ENCODE assay signal across 8 mouse cellular contexts in genomic region chrX:13207512-13208341, GRCm38 (mm10).
DNase-seq lines count a peak whose midpoint lies in the region; ATAC-seq and TF ChIP-seq lines count a peak whose summit lies in the region.

No protein-coding gene starts in this region.

- peaks cover 2% of the 10 kb centered on the region; the same call in 1 of the 2 replicates for H3K4me1 ChIP-seq in bone marrow macrophage, adult 2 months (ENCODE audit: control insufficient read depth, insufficient read depth, low read length)
- H3K4me1 ChIP-seq in embryonic facial prominence, embryonic 15.5 days, result peaks cover 6% of the 10 kb centered on the region; the same call in 1 of the 2 replicates
- no peaks in the 10 kb centered on the region for H3K4me1 ChIP-seq in kidney, embryonic 14.5 days (ENCODE audit: control insufficient read depth, insufficient read depth, low read length)
- no peaks in the 10 kb centered on the region for H3K4me1 ChIP-seq in limb, embryonic 14.5 days (ENCODE audit: control insufficient read depth, insufficient read depth, low read length)
- peaks cover 4% of the 10 kb centered on the region; the same call in 1 of the 2 replicates for H3K4me1 ChIP-seq in midbrain, embryonic 16.5 days (ENCODE audit: control insufficient read depth, insufficient read depth, low read length)
- peaks cover 2% of the 10 kb centered on the region; the same call in 1 of the 2 replicates for H3K4me1 ChIP-seq in spleen, adult 2 months (ENCODE audit: control insufficient read depth, insufficient read depth, insufficient read length)

- H3K4me2 ChIP-seq in embryonic facial prominence, embryonic 15.5 days (replicated peaks), result peak overlapping the region; percentile 45
- peak overlapping the region; percentile 36; the same call in 1 of the 2 replicates for H3K4me2 ChIP-seq in kidney, embryonic 14.5 days (replicated peaks; ENCODE audit: low read depth, low read length)
- peak overlapping the region; percentile 41 for H3K4me2 ChIP-seq in limb, embryonic 14.5 days (replicated peaks; ENCODE audit: low read depth, low read length, severe bottlenecking)
- H3K4me2 ChIP-seq in midbrain, embryonic 16.5 days (ENCODE audit: low read length), result peak overlapping the region; percentile 49

- no peak overlapping the region for H3K9ac ChIP-seq in embryonic facial prominence, embryonic 15.5 days
- peak overlapping the region; percentile 8; the same call in 1 of the 2 replicates for H3K9ac ChIP-seq in kidney, embryonic 14.5 days (ENCODE audit: low read depth, low read length)
- H3K9ac ChIP-seq in limb, embryonic 14.5 days (ENCODE audit: low read depth, low read length, severe bottlenecking), result 0 out of 2 replicates have a peak overlapping the region, but pooled peaks have one; percentile 38
- H3K9ac ChIP-seq in midbrain, embryonic 16.5 days (ENCODE audit: low read depth, low read length), result no peak overlapping the region; the same call in 1 of the 2 replicates

- TF ChIP-seq POLR2A in bone marrow macrophage, adult 2 months (IDR thresholded peaks at IDR 0.05; ENCODE audit: borderline replicate concordance, low read depth, low read length), result no peak
- TF ChIP-seq POLR2A in limb, embryonic 14.5 days (IDR thresholded peaks at IDR 0.05; ENCODE audit: borderline replicate concordance, extremely low read depth, insufficient read depth, insufficient read length), result no peak
- no peak for TF ChIP-seq POLR2A in spleen, adult 2 months (IDR thresholded peaks at IDR 0.05; ENCODE audit: low read depth, low read length)

- no peaks in the 10 kb centered on the region for H3K36me3 ChIP-seq in embryonic facial prominence, embryonic 15.5 days
- no peaks in the 10 kb centered on the region for H3K36me3 ChIP-seq in kidney, embryonic 14.5 days (ENCODE audit: control insufficient read depth, insufficient read depth, low read length)
- no peaks in the 10 kb centered on the region for H3K36me3 ChIP-seq in limb, embryonic 14.5 days (ENCODE audit: control insufficient read depth, insufficient read depth, low read length)
- no peaks in the 10 kb centered on the region for H3K36me3 ChIP-seq in midbrain, embryonic 16.5 days (ENCODE audit: control insufficient read depth, insufficient read depth, low read length)
- no peaks in the 10 kb centered on the region for H3K36me3 ChIP-seq in spleen, adult 2 months (ENCODE audit: control insufficient read depth, insufficient read depth, low read length)

- H3K9me3 ChIP-seq in embryonic facial prominence, embryonic 15.5 days (replicated peaks), result no peaks in the 10 kb centered on the region
- no peaks in the 10 kb centered on the region for H3K9me3 ChIP-seq in kidney, embryonic 14.5 days (ENCODE audit: control insufficient read depth, low read length)
- H3K9me3 ChIP-seq in limb, embryonic 14.5 days (ENCODE audit: control insufficient read depth, low read length), result no peaks in the 10 kb centered on the region
- no peaks in the 10 kb centered on the region for H3K9me3 ChIP-seq in midbrain, embryonic 16.5 days (replicated peaks; ENCODE audit: control insufficient read depth, low read length, poor library complexity, severe bottlenecking)

- peak; percentile 89 for ATAC-seq in embryonic facial prominence, embryonic 15.5 days (ENCODE audit: insufficient number of reproducible peaks, low FRiP score, low TSS enrichment, low read depth)
- peak; percentile 96 for ATAC-seq in kidney, embryonic 14.5 days (ENCODE audit: low FRiP score, low TSS enrichment)
- ATAC-seq in limb, embryonic 14.5 days (ENCODE audit: low FRiP score, low read depth), result peak; percentile 94
- ATAC-seq in midbrain, embryonic 16.5 days, result peak; percentile 96

- no peak overlapping the region for H3K27ac ChIP-seq in bone marrow macrophage, adult 2 months (ENCODE audit: insufficient read depth, low read depth, low read length)
- peak overlapping the region; percentile 17 for H3K27ac ChIP-seq in embryonic facial prominence, embryonic 15.5 days (replicated peaks)
- H3K27ac ChIP-seq in kidney, embryonic 14.5 days (ENCODE audit: low read depth, low read length), result no peak overlapping the region
- H3K27ac ChIP-seq in limb, embryonic 14.5 days (replicated peaks; ENCODE audit: low read depth, low read length), result no peak overlapping the region
- peak overlapping the region; percentile 74 for H3K27ac ChIP-seq in midbrain, embryonic 16.5 days (ENCODE audit: low read length)
- H3K27ac ChIP-seq in spleen, adult 2 months (ENCODE audit: insufficient read depth, low read length), result peak overlapping the region; percentile 35

- DNase-seq in B cell, adult 2 months, result peak; percentile 90
- peak; percentile 87 to 93 for DNase-seq in heart, adult 9 months (ENCODE audit: low spot score in 2 of 2)
- peak; percentile 80 for DNase-seq in limb, embryonic 14.5 days (ENCODE audit: low spot score)
- peak; percentile 67 to 72 for DNase-seq in spleen, adult 2 months (ENCODE audit: low read depth in 1 of 2, low spot score in 2 of 2)

- peak; percentile 48 for TF ChIP-seq CTCF in bone marrow macrophage, adult 2 months (IDR thresholded peaks at IDR 0.05; ENCODE audit: low read depth, low read length)
- peak; percentile 84; the same call in 1 of the 2 replicates for TF ChIP-seq CTCF in spleen, adult 2 months (IDR thresholded peaks at IDR 0.05; ENCODE audit: extremely low read depth, insufficient read depth, insufficient read length, insufficient replicate concordance)

- WGBS in embryonic facial prominence, embryonic 15.5 days, result 24% methylated on average over 23 of the region's 23 CpGs
- WGBS in kidney, embryonic 14.5 days, result 28% methylated on average over 23 of the region's 23 CpGs
- WGBS in limb, embryonic 14.5 days, result 16% methylated on average over 21 of the region's 23 CpGs
- 27% methylated on average over 23 of the region's 23 CpGs for WGBS in midbrain, embryonic 16.5 days
- WGBS in spleen, adult 2 months, result 31% methylated on average over 23 of the region's 23 CpGs

- H3K4me3 ChIP-seq in bone marrow macrophage, adult 2 months (ENCODE audit: insufficient read depth, low read length), result peak overlapping the region; percentile 57
- H3K4me3 ChIP-seq in embryonic facial prominence, embryonic 15.5 days (replicated peaks), result peak overlapping the region; percentile 37
- H3K4me3 ChIP-seq in kidney, embryonic 14.5 days (ENCODE audit: low read length), result peak overlapping the region; percentile 20; the same call in 1 of the 2 replicates
- H3K4me3 ChIP-seq in limb, embryonic 14.5 days (replicated peaks; ENCODE audit: low read length), result peak overlapping the region; percentile 32
- H3K4me3 ChIP-seq in midbrain, embryonic 16.5 days (ENCODE audit: low read depth, low read length), result peak overlapping the region; percentile 29
- H3K4me3 ChIP-seq in spleen, adult 2 months (ENCODE audit: extremely low read depth, insufficient read depth, insufficient read length), result 0 out of 2 replicates have a peak overlapping the region, but pooled peaks have one; percentile 20

- no peaks in the 10 kb centered on the region; the same call in 1 of the 2 replicates for H3K27me3 ChIP-seq in embryonic facial prominence, embryonic 15.5 days
- H3K27me3 ChIP-seq in kidney, embryonic 14.5 days (ENCODE audit: control insufficient read depth, insufficient read depth, low read length), result no peaks in the 10 kb centered on the region
- H3K27me3 ChIP-seq in limb, embryonic 14.5 days (ENCODE audit: control insufficient read depth, insufficient read depth, low read length), result no peaks in the 10 kb centered on the region; the same call in 1 of the 2 replicates
- no peaks in the 10 kb centered on the region for H3K27me3 ChIP-seq in midbrain, embryonic 16.5 days (ENCODE audit: control insufficient read depth, insufficient read depth, low read depth, low read length)
- H3K27me3 ChIP-seq in spleen, adult 2 months (ENCODE audit: control insufficient read depth, insufficient read depth, low read length), result no peaks in the 10 kb centered on the region

Comparison
In these comparisons a context has a peak if more than half of its experiments do, and no peak if none do; other contexts are left out.
1. H3K27ac ChIP-seq: peak in embryonic facial prominence, embryonic 15.5 days (single experiment), midbrain, embryonic 16.5 days (single experiment) and spleen, adult 2 months (single experiment); none in bone marrow macrophage, adult 2 months (single experiment), kidney, embryonic 14.5 days (single experiment) and limb, embryonic 14.5 days (single experiment).
2. H3K9ac ChIP-seq: peak in kidney, embryonic 14.5 days (single experiment) and limb, embryonic 14.5 days (single experiment); none in embryonic facial prominence, embryonic 15.5 days (single experiment) and midbrain, embryonic 16.5 days (single experiment).
3. Peak in every context shown above with its lines, with median percentiles within 50 percentile points of each other: DNase-seq, H3K4me3 ChIP-seq, ATAC-seq and H3K4me2 ChIP-seq.